ENCODE assay signal across 8 mouse cellular contexts in genomic region chr11:75460844-75461742, GRCm38 (mm10). TPM values are rescaled to one million over a fixed set of nuclear protein-coding genes. Genes with fewer than 3 reads are reported as not detected.
DNase-seq lines count a peak whose midpoint lies in the region; ATAC-seq lines count a peak whose summit lies in the region.

TSS of gene Tlcd2 (plus strand) at chr11:75461715.

- H3K4me1 ChIP-seq in intestine, embryonic 14.5 days (replicated peaks; ENCODE audit: control insufficient read depth, insufficient read depth, low read length) = peaks cover 27% of the 10 kb centered on the region

- H3K4me2 ChIP-seq in intestine, embryonic 14.5 days (ENCODE audit: low read length) = peak within 1 kb of the TSS; percentile 99

- 0 out of 2 replicates have a peak, but pooled peaks cover 5% of the 10 kb centered on the region for H3K36me3 ChIP-seq in intestine, embryonic 14.5 days (ENCODE audit: control insufficient read depth, insufficient read depth, low read length)

- H3K9me3 ChIP-seq in intestine, embryonic 14.5 days (ENCODE audit: control insufficient read depth, low read length) = no peaks in the 10 kb centered on the region

- no peaks in the 10 kb centered on the region for H3K27me3 ChIP-seq in intestine, embryonic 14.5 days (replicated peaks; ENCODE audit: control insufficient read depth, insufficient read depth, low read length)

- WGBS in intestine, embryonic 14.5 days = under 1% methylated on average over 46 of the region's 46 CpGs

- intact Hi-C loops in left cerebral cortex, postnatal 14 days (cut with DNase I) = no loop called here

- peak within 1 kb of the TSS; percentile 96 for H3K27ac ChIP-seq in intestine, embryonic 14.5 days (ENCODE audit: low read depth)

- peak within 1 kb of the TSS; percentile 75 for H3K4me3 ChIP-seq in intestine, embryonic 14.5 days (ENCODE audit: low read depth, low read length)

- DNase-seq in adrenal gland, adult 18-20 months (ENCODE audit: low spot score in 2 of 2) = peak; percentile 94 to 95
- DNase-seq in embryo, embryonic 11 days = peak; percentile 100
- DNase-seq in gastrocnemius, postnatal 25 days = peak; percentile 100
- peak; percentile 98 for DNase-seq in intestine, embryonic 14.5 days (ENCODE audit: low spot score)
- peak; percentile 100 for DNase-seq in left cerebral cortex, postnatal 14 days (ENCODE audit: low spot score in 2 of 2)
- peak; percentile 100 for DNase-seq in mesoderm, embryonic 11.5 days (ENCODE audit: low read depth, low spot score)
- DNase-seq in right cerebral cortex, postnatal 36 days (ENCODE audit: low spot score in 2 of 2) = peak; percentile 100
- DNase-seq in yolk sac, embryonic 10.5 days (ENCODE audit: low spot score) = peak; percentile 100

- peak; percentile 91 for ATAC-seq in intestine, embryonic 14.5 days (replicated peaks; ENCODE audit: low FRiP score, low TSS enrichment, low read depth)

- peak within 1 kb of the TSS; percentile 58 for H3K9ac ChIP-seq in intestine, embryonic 14.5 days (ENCODE audit: low read length)

RNA-seq across cellular contexts. Expression of gene Tlcd2, which starts in this region (rescaled TPM):
- total RNA-seq in adrenal gland, adult 18-20 months (2021) = 1 to 10 TPM; 8.1 to 9.1 TPM
- 1 to 10 TPM; 3.9 to 6.9 TPM for total RNA-seq in gastrocnemius, postnatal 25 days (2021)
- 22.4 and 23.1 TPM in 2 replicates for polyA plus RNA-seq in intestine, embryonic 14.5 days (2014; fragmentation: Nextera tagmentation; extraction: Ambion mirVana)
- under 1 TPM; 0.33 to 0.95 TPM for total RNA-seq in left cerebral cortex, postnatal 14 days (2021)

Comparison
In these comparisons a context has a peak if more than half of its experiments do, and no peak if none do; other contexts are left out.
1. Peak in every context shown above with its lines: DNase-seq, ATAC-seq, H3K4me3 ChIP-seq and H3K27ac ChIP-seq.
2. Peak in DNase-seq in left cerebral cortex, postnatal 14 days; RNA of the gene not detected or under 1 TPM.